In genomic region chr4:87043296-87043695, GRCm38 (mm10) we compare ENCODE assay signal across 18 mouse cellular contexts.
"Had no signal": no experiment of that assay in that cellular context is flagged by ENCODE, and none has a peak within 500 bp of the region (broad histone marks: within the 10 kb centered on the region; RNA-seq: fewer than 3 reads in every experiment).

No protein-coding gene starts in this region.

- ATAC-seq: midbrain, embryonic 16.5 days had no signal

- H3K4me1 ChIP-seq: midbrain, embryonic 10.5 days; midbrain, embryonic 12.5 days; neural tube, embryonic 13.5 days had no signal

- H3K27me3 ChIP-seq: midbrain, embryonic 12.5 days; neural tube, embryonic 13.5 days; neural tube, embryonic 15.5 days had no signal

- H3K4me2 ChIP-seq: lung, embryonic 14.5 days; midbrain, embryonic 12.5 days; neural tube, embryonic 13.5 days; neural tube, embryonic 15.5 days had no signal

- H3K27ac ChIP-seq: midbrain, embryonic 10.5 days; midbrain, embryonic 12.5 days; neural tube, embryonic 13.5 days; neural tube, embryonic 15.5 days had no signal

- H3K9me3 ChIP-seq: midbrain, embryonic 10.5 days; midbrain, embryonic 12.5 days; neural tube, embryonic 13.5 days; neural tube, embryonic 15.5 days had no signal

- H3K36me3 ChIP-seq: midbrain, embryonic 10.5 days; midbrain, embryonic 12.5 days; neural tube, embryonic 13.5 days; neural tube, embryonic 15.5 days had no signal

- DNase-seq: lung, embryonic 14.5 days; lung, postnatal 10 days; lung, postnatal 4 days; midbrain, embryonic 14.5 days; retina, postnatal 1 day; right cerebral cortex, adult 18-20 months; right cerebral cortex, postnatal 25 days; right cerebral cortex, postnatal 4 days; spleen, adult 18-20 months; thymus, adult 18-20 months; thymus, postnatal 25 days; thymus, postnatal 4 days had no signal

- H3K9ac ChIP-seq: lung, embryonic 14.5 days; midbrain, embryonic 12.5 days; neural tube, embryonic 13.5 days; neural tube, embryonic 15.5 days had no signal

- H3K4me3 ChIP-seq: midbrain, embryonic 10.5 days; midbrain, embryonic 12.5 days; myocyte; neural tube, embryonic 13.5 days; neural tube, embryonic 15.5 days had no signal
